ENCODE assay signal across 8 mouse cellular contexts in the genomic region with DNA sequence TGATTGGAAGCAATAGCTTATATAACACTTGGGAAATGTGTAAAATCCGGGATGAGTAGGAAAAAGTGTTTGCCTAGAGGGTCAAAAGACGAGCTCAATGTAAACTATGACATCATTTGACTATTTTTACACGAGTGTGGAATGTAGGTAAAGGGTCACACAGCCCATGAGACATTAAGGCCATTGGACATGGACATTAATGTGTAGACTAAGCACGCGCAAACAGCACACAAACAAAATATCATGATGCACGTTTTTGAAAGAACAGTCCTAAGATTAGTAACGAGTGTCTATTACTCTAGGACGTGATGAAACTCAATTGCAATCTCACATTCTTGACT. TPM values are rescaled to one million over a fixed set of nuclear protein-coding genes. Genes with fewer than 3 reads are reported as not detected.
A peak's percentile ranks its signal among the peaks of the same experiment; 100 is the strongest.
DNase-seq lines count a peak whose midpoint lies in the region; ATAC-seq and TF ChIP-seq lines count a peak whose summit lies in the region.

No protein-coding gene starts in this region.

- peak overlapping the region; percentile 73 for H3K4me2 ChIP-seq in heart, embryonic 14.5 days (ENCODE audit: low read length)
- H3K4me2 ChIP-seq in hindbrain, embryonic 13.5 days, result peak overlapping the region; percentile 60
- peak overlapping the region; percentile 59 for H3K4me2 ChIP-seq in midbrain, embryonic 12.5 days (replicated peaks)

- TF ChIP-seq CTCF in cortical plate, adult 2 months (IDR thresholded peaks at IDR 0.05; ENCODE audit: extremely low read depth, insufficient read depth, low read length), result no peak

- no peak for DNase-seq in heart, postnatal 25 days (ENCODE audit: low spot score)
- no peak for DNase-seq in right cerebral cortex, postnatal 25 days
- no peak for DNase-seq in adrenal gland, postnatal 36 days
- DNase-seq in cerebellum, adult 11 months, result no peak

- peak overlapping the region; percentile 92 for H3K9ac ChIP-seq in heart, embryonic 14.5 days (ENCODE audit: low read length)
- H3K9ac ChIP-seq in hindbrain, embryonic 13.5 days, result peak overlapping the region; percentile 83
- peak overlapping the region; percentile 72; the same call in 1 of the 2 replicates for H3K9ac ChIP-seq in midbrain, embryonic 12.5 days (replicated peaks)

- no peaks in the 10 kb centered on the region for H3K27me3 ChIP-seq in heart, embryonic 14.5 days (ENCODE audit: control insufficient read depth, insufficient read depth, low read length)
- H3K27me3 ChIP-seq in hindbrain, embryonic 13.5 days, result no peaks in the 10 kb centered on the region
- 0 out of 2 replicates have a peak, but pooled peaks cover 5% of the 10 kb centered on the region for H3K27me3 ChIP-seq in midbrain, embryonic 12.5 days

- intact Hi-C loops in heart, postnatal 25 days (cut with DNase I), result loop anchor here (5.0 kb wide), 1 partner anchor 45 kb away; no protein-coding TSS in a partner anchor

- H3K36me3 ChIP-seq in heart, embryonic 14.5 days (ENCODE audit: control insufficient read depth, insufficient read depth, low read length), result peaks cover 11% of the 10 kb centered on the region; the same call in 1 of the 2 replicates
- H3K36me3 ChIP-seq in hindbrain, embryonic 13.5 days, result no peaks in the 10 kb centered on the region
- no peaks in the 10 kb centered on the region for H3K36me3 ChIP-seq in midbrain, embryonic 12.5 days

- TF ChIP-seq POLR2A in cortical plate, adult 2 months (IDR thresholded peaks at IDR 0.05; ENCODE audit: extremely low read depth, insufficient read depth, low read length), result no peak

- H3K9me3 ChIP-seq in heart, embryonic 14.5 days (ENCODE audit: control insufficient read depth, low read length), result no peaks in the 10 kb centered on the region
- H3K9me3 ChIP-seq in hindbrain, embryonic 13.5 days, result no peaks in the 10 kb centered on the region
- H3K9me3 ChIP-seq in midbrain, embryonic 12.5 days, result no peaks in the 10 kb centered on the region

- H3K27ac ChIP-seq in heart, embryonic 14.5 days (replicated peaks in 1 of 2; ENCODE audit: control insufficient read depth in 1 of 2, insufficient read depth in 1 of 2, low read depth in 2 of 2, low read length in 2 of 2), result peak overlapping the region; percentile 98 to 100
- peak overlapping the region; percentile 34; the same call in 1 of the 2 replicates for H3K27ac ChIP-seq in cortical plate, adult 2 months (ENCODE audit: insufficient read depth, low read length)
- peak overlapping the region; percentile 94 for H3K27ac ChIP-seq in hindbrain, embryonic 13.5 days
- 0 out of 2 replicates have a peak overlapping the region, but pooled peaks have one; percentile 87 for H3K27ac ChIP-seq in midbrain, embryonic 12.5 days (replicated peaks)

- ATAC-seq in heart, embryonic 14.5 days (ENCODE audit: insufficient number of reproducible peaks, insufficient read depth, low FRiP score, low read depth), result peak; percentile 60; the same call in 1 of the 2 replicates
- no peak for ATAC-seq in hindbrain, embryonic 13.5 days (ENCODE audit: low FRiP score)
- no peak for ATAC-seq in midbrain, embryonic 12.5 days (ENCODE audit: low FRiP score, low read depth)

- H3K4me1 ChIP-seq in heart, embryonic 14.5 days (ENCODE audit: control insufficient read depth in 2 of 2, insufficient read depth in 2 of 2, low read length in 2 of 2), result peaks cover 12 to 17% of the 10 kb centered on the region in 2 experiments; a peak in 3 of 4 replicates
- H3K4me1 ChIP-seq in cortical plate, adult 2 months (ENCODE audit: control insufficient read depth, insufficient read depth, low read length), result no peaks in the 10 kb centered on the region
- H3K4me1 ChIP-seq in hindbrain, embryonic 13.5 days (replicated peaks), result peaks cover 8% of the 10 kb centered on the region
- peaks cover 6% of the 10 kb centered on the region; the same call in 1 of the 2 replicates for H3K4me1 ChIP-seq in midbrain, embryonic 12.5 days

- peak overlapping the region; percentile 66 to 92 for H3K4me3 ChIP-seq in heart, embryonic 14.5 days (ENCODE audit: control insufficient read depth in 1 of 2, insufficient read depth in 1 of 2, low read depth in 1 of 2, low read length in 2 of 2)
- H3K4me3 ChIP-seq in cortical plate, adult 2 months (ENCODE audit: insufficient read depth, low read length), result peak overlapping the region; percentile 42
- H3K4me3 ChIP-seq in hindbrain, embryonic 13.5 days, result peak overlapping the region; percentile 60
- H3K4me3 ChIP-seq in midbrain, embryonic 12.5 days, result peak overlapping the region; percentile 65

- 9% methylated on average over 8 of the region's 8 CpGs for WGBS in heart, embryonic 14.5 days
- WGBS in hindbrain, embryonic 13.5 days, result 39% methylated on average over 8 of the region's 8 CpGs
- WGBS in midbrain, embryonic 12.5 days, result 33% methylated on average over 8 of the region's 8 CpGs

RNA-seq across cellular contexts. Expression of a gene that starts 0.4 kb away (rescaled TPM):
- polyA plus RNA-seq in heart, embryonic 14.5 days (2014; fragmentation: Nextera tagmentation; extraction: Ambion mirVana), result 79.5 and 81.2 TPM in 2 replicates
- total RNA-seq in heart, postnatal 25 days (2021), result 100 to 1,000 TPM; 100 to 107 TPM
- 7.3 and 8.0 TPM in 2 replicates for polyA plus RNA-seq in cortical plate, adult 2 months (2012; rRNA removed)
- 14.7 and 17.0 TPM in 2 replicates for polyA plus RNA-seq in hindbrain, embryonic 13.5 days (2015; fragmentation: Nextera tagmentation; extraction: Ambion mirVana)
- polyA plus RNA-seq in midbrain, embryonic 12.5 days (2016; fragmentation: Nextera tagmentation; extraction: Ambion mirVana), result 14.7 and 14.9 TPM in 2 replicates
- total RNA-seq in adrenal gland, postnatal 36 days (2021), result 10 to 100 TPM; 22.0 to 26.7 TPM

RNA-seq across cellular contexts. Expression of a gene that starts 2.6 kb away (rescaled TPM):
- not detected in 2 replicates for polyA plus RNA-seq in heart, embryonic 14.5 days (2014; fragmentation: Nextera tagmentation; extraction: Ambion mirVana)
- not detected for total RNA-seq in heart, postnatal 25 days (2021)
- 0.02 and 0.04 TPM in 2 replicates for polyA plus RNA-seq in cortical plate, adult 2 months (2012; rRNA removed)
- polyA plus RNA-seq in hindbrain, embryonic 13.5 days (2015; fragmentation: Nextera tagmentation; extraction: Ambion mirVana), result not detected in 2 replicates
- not detected in 2 replicates for polyA plus RNA-seq in midbrain, embryonic 12.5 days (2016; fragmentation: Nextera tagmentation; extraction: Ambion mirVana)
- not detected for total RNA-seq in adrenal gland, postnatal 36 days (2021)

RNA-seq across cellular contexts. Expression of a gene that starts 22.1 kb away (rescaled TPM):
- polyA plus RNA-seq in heart, embryonic 14.5 days (2014; fragmentation: Nextera tagmentation; extraction: Ambion mirVana), result 30.0 and 31.9 TPM in 2 replicates
- 10 to 100 TPM; 35.8 to 47.2 TPM for total RNA-seq in heart, postnatal 25 days (2021)
- polyA plus RNA-seq in cortical plate, adult 2 months (2012; rRNA removed), result 15.5 and 16.4 TPM in 2 replicates
- 77.9 and 83.6 TPM in 2 replicates for polyA plus RNA-seq in hindbrain, embryonic 13.5 days (2015; fragmentation: Nextera tagmentation; extraction: Ambion mirVana)
- polyA plus RNA-seq in midbrain, embryonic 12.5 days (2016; fragmentation: Nextera tagmentation; extraction: Ambion mirVana), result 44.3 and 50.8 TPM in 2 replicates
- 10 to 100 TPM in 1 of 2 experiments, 1 to 10 TPM in 1; 5.0 to 22.7 TPM for total RNA-seq in adrenal gland, postnatal 36 days (2021)

RNA-seq across cellular contexts. Expression of a gene that starts 36.8 kb away (rescaled TPM):
- 7.8 and 9.2 TPM in 2 replicates for polyA plus RNA-seq in heart, embryonic 14.5 days (2014; fragmentation: Nextera tagmentation; extraction: Ambion mirVana)
- 1 to 10 TPM; 5.2 to 5.5 TPM for total RNA-seq in heart, postnatal 25 days (2021)
- polyA plus RNA-seq in cortical plate, adult 2 months (2012; rRNA removed), result 11.5 and 11.8 TPM in 2 replicates
- 10.0 and 10.8 TPM in 2 replicates for polyA plus RNA-seq in hindbrain, embryonic 13.5 days (2015; fragmentation: Nextera tagmentation; extraction: Ambion mirVana)
- 16.7 and 19.0 TPM in 2 replicates for polyA plus RNA-seq in midbrain, embryonic 12.5 days (2016; fragmentation: Nextera tagmentation; extraction: Ambion mirVana)
- 10 to 100 TPM; 15.4 to 17.3 TPM for total RNA-seq in adrenal gland, postnatal 36 days (2021)

RNA-seq across cellular contexts. Expression of a gene that starts 51.0 kb away (rescaled TPM):
- 0.30 and 0.32 TPM in 2 replicates for polyA plus RNA-seq in heart, embryonic 14.5 days (2014; fragmentation: Nextera tagmentation; extraction: Ambion mirVana)
- total RNA-seq in heart, postnatal 25 days (2021), result 1 to 10 TPM in 1 of 2 experiments, under 1 TPM in 1; 0.94 to 1.5 TPM
- polyA plus RNA-seq in cortical plate, adult 2 months (2012; rRNA removed), result 1.5 and 1.9 TPM in 2 replicates
- polyA plus RNA-seq in hindbrain, embryonic 13.5 days (2015; fragmentation: Nextera tagmentation; extraction: Ambion mirVana), result 0.09 and 0.13 TPM in 2 replicates
- 0.18 and 0.67 TPM in 2 replicates for polyA plus RNA-seq in midbrain, embryonic 12.5 days (2016; fragmentation: Nextera tagmentation; extraction: Ambion mirVana)
- 1 to 10 TPM in 1 of 2 experiments, under 1 TPM in 1; 0.96 to 4.6 TPM for total RNA-seq in adrenal gland, postnatal 36 days (2021)

Comparison
In these comparisons a context has a peak if more than half of its experiments do, and no peak if none do; other contexts are left out.
1. H3K27ac ChIP-seq: peak in every context shown above with its lines; median percentile 99 in heart, embryonic 14.5 days; 94 in hindbrain, embryonic 13.5 days; 87 in midbrain, embryonic 12.5 days; 34 in cortical plate, adult 2 months.